Mouse (Mus musculus) testis, adult 2 months (tissue): ENCODE measurements around the gene Cacna1d.

Experiments
- CTCF ChIP-seq: fragments of 200-500 bp; IDR thresholded peaks from 2 replicates; pipeline ENCODE4 v1.5.1; 2012; ENCODE audit warnings: low read depth, mild to moderate bottlenecking, inconsistent platforms, low read length, moderate library complexity; ENCODE audit not compliant: control insufficient read depth, insufficient read depth, insufficient replicate concordance
- POLR2A ChIP-seq: fragments of 200-500 bp; IDR thresholded peaks from 2 replicates; pipeline ENCODE4 v1.6.1; 2012; ENCODE audit warnings: low read depth, mild to moderate bottlenecking, inconsistent platforms, low read length, moderate library complexity; ENCODE audit not compliant: control insufficient read depth

DNA sequence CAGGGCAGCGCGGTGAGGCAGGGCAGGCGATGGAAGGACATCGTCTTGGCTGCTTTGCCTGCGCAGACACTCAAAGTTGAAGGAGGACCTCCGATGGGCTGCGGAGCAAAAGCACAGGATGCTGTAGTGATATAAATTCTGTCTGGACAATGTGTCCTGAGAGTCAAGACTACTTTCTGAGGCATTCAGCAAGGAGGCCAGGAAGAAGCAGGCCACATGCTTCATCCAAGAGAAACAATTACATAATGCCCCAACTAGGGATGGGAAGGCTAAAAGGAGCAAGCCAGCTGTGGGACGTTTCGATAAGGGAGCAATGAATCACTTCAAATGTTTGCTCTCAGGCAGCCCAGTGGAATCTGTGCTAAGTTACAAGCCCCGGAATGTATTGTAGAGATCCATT is 446.0 kb downstream of the Cacna1d start:
- no peak for TF ChIP-seq CTCF
- TF ChIP-seq POLR2A, result no peak
